16 mouse cellular contexts compared by ENCODE assay signal in the genomic region with DNA sequence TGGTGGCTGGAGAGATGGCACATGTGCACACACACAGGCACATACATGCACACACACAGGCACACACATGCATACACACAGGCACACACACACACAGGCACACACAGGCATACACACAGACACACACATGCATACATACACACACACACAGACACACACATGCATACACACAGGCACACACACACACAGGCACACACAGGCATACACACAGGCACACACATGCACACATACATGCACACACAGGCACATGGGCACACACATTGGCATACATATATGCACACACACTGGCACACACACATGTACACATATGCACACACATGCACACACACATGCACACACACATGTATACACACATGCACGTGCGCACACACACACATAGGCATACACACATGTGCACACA.
"Had no signal": no experiment of that assay in that cellular context is flagged by ENCODE, and none has a peak within 500 bp of the region (broad histone marks: within the 10 kb centered on the region; RNA-seq: fewer than 3 reads in every experiment).

No protein-coding gene starts in this region.

- H3K27me3 ChIP-seq: liver, embryonic 15.5 days; lung, embryonic 15.5 days; midbrain, embryonic 13.5 days; neural tube, embryonic 12.5 days; stomach, embryonic 15.5 days had no signal

- H3K4me3 ChIP-seq: liver, embryonic 15.5 days; lung, embryonic 15.5 days; midbrain, embryonic 13.5 days; neural tube, embryonic 12.5 days; stomach, embryonic 15.5 days had no signal

- H3K4me1 ChIP-seq: liver, embryonic 15.5 days; neural tube, embryonic 12.5 days; stomach, embryonic 15.5 days had no signal

- H3K9ac ChIP-seq: liver, embryonic 15.5 days; liver, postnatal 0 days; lung, embryonic 15.5 days; midbrain, embryonic 13.5 days; neural tube, embryonic 12.5 days; stomach, embryonic 15.5 days had no signal

- H3K27ac ChIP-seq: liver, embryonic 15.5 days; lung, embryonic 15.5 days; macrophage; midbrain, embryonic 13.5 days; neural tube, embryonic 12.5 days; stomach, embryonic 15.5 days; stomach, postnatal 0 days had no signal

- H3K4me2 ChIP-seq: liver, embryonic 15.5 days; lung, embryonic 15.5 days; midbrain, embryonic 13.5 days; neural tube, embryonic 12.5 days; stomach, embryonic 15.5 days had no signal

- DNase-seq: liver, postnatal 0 days; lung, adult 2 months; lung, postnatal 14 days; lung, postnatal 36 days; right cerebral cortex, postnatal 14 days; thymus, adult 2 months; thymus, postnatal 25 days; thymus, postnatal 4 days had no signal

- ATAC-seq: liver, postnatal 0 days; lung, postnatal 0 days; midbrain, embryonic 13.5 days had no signal

- H3K9me3 ChIP-seq: liver, embryonic 15.5 days; lung, embryonic 15.5 days; midbrain, embryonic 13.5 days; neural tube, embryonic 12.5 days; stomach, embryonic 15.5 days had no signal

- H3K36me3 ChIP-seq: liver, embryonic 15.5 days; lung, embryonic 15.5 days; midbrain, embryonic 13.5 days; neural tube, embryonic 12.5 days; stomach, embryonic 15.5 days had no signal
